Mouse (Mus musculus) liver, adult 2 months (tissue): ENCODE results near the gene Kcnh7.

ENCODE experiments used
- CTCF ChIP-seq: fragments of 200-500 bp; IDR thresholded peaks from 2 replicates; pipeline ENCODE4 v1.5.1; 2011; ENCODE audit warnings: low read depth, low read length, control low read depth
- POLR2A ChIP-seq: fragments of 200-500 bp; IDR thresholded peaks from 2 replicates; pipeline ENCODE4 v1.6.1; 2011; ENCODE audit warnings: low read length, control low read depth; ENCODE audit not compliant: insufficient read depth; ENCODE audit errors: extremely low read depth

- TF ChIP-seq CTCF (no peak), POLR2A (no peak)
Measured at GRCm38 (mm10) chr2:62784460-62785038, 399.5 kb downstream of the Kcnh7 start.
